Mouse (Mus musculus): ENCODE data around the gene Zc3hav1.

DNA sequence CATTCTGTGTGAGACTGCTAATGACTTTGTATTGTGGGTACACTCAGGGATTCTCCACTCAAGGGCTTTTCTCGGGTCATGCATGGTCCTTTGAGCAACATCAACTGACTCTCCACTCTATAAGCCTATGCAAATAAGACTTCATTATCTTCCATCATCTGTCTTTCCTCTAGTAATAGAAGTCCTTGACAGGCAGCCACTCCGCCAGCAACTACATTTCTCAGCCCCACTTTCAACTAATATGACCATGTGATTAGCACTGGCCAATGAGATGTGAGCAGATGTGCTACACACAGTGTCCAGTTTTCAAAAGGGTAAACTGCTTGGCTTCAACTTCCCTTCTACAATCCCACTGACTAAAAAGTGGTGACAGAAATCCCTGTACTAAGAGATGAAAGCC is 15.3 kb downstream of the Zc3hav1 start:
- no peak for TF ChIP-seq ZNF384 (IDR thresholded peaks at IDR 0.05; ENCODE audit: low read depth, low read length)
- no peak for TF ChIP-seq MAFK (IDR thresholded peaks at IDR 0.05; ENCODE audit: insufficient read depth, low read depth, low read length)
- no peak for TF ChIP-seq ZC3H11A (IDR thresholded peaks at IDR 0.05; ENCODE audit: borderline replicate concordance, low read depth, low read length)
- TF ChIP-seq CHD2 (IDR thresholded peaks at IDR 0.05; ENCODE audit: low read depth, low read length) = no peak
